Comparison of ENCODE assay signal across 8 mouse cellular contexts in the genomic region with DNA sequence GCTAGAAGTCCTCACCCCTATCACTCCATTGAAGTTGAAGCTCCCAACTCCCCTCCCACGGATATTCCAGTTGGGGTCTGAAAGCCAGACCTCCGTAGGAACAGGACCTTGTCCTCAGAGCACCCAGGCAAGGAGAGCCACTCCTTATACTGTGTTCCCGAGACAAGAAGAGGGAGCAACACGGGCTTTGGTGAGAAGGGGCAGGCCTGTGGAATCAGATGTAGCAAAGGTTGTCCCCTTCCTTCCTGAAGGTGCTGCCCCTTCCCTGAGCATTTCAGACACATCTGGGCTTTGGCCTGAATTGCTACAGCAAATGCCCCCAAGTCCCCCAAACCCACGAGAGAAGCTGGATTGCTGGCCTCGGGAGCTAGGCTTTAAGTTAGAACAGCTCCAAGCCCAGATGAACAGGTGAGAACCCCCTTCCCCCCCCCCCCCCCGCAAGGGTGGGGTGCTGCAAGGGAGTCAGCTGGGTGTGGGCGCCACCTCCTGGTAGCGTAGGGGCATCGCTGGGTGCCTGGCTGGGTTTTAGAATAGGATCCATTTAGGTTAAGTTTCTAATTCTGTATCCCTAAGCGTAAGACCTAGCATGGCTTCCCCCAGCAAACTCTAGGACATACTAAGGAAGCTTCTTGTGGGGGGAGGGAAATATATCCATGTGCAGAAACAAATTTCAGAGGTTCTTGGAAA. TPM values are rescaled to one million over a fixed set of nuclear protein-coding genes. Genes with fewer than 3 reads are reported as not detected.
A peak's percentile ranks its signal among the peaks of the same experiment; 100 is the strongest.
DNase-seq lines count a peak whose midpoint lies in the region; ATAC-seq and TF ChIP-seq lines count a peak whose summit lies in the region.
"Had no signal": no experiment of that assay in that cellular context is flagged by ENCODE, and none has a peak within 500 bp of the region (broad histone marks: within the 10 kb centered on the region; RNA-seq: fewer than 3 reads in every experiment).

No protein-coding gene starts in this region.

- TF ChIP-seq EP300 in liver, postnatal 0 days (IDR thresholded peaks at IDR 0.05; ENCODE audit: low read depth) = no peak

- no peak overlapping the region for H3K9ac ChIP-seq in heart, embryonic 15.5 days
- H3K9ac ChIP-seq in liver, postnatal 0 days (replicated peaks) = no peak overlapping the region

- no peak overlapping the region for H3K4me3 ChIP-seq in heart, embryonic 15.5 days
- H3K4me3 ChIP-seq in liver, postnatal 0 days (ENCODE audit: low read depth, low read length) = no peak overlapping the region

- H3K27ac ChIP-seq in heart, embryonic 15.5 days = no peak overlapping the region
- H3K27ac ChIP-seq in liver, postnatal 0 days (ENCODE audit: low read depth) = no peak overlapping the region

- no peaks in the 10 kb centered on the region for H3K9me3 ChIP-seq in heart, embryonic 15.5 days (replicated peaks)
- H3K9me3 ChIP-seq in liver, postnatal 0 days (ENCODE audit: low read length) = no peaks in the 10 kb centered on the region

- 30% methylated on average over 10 of the region's 11 CpGs for WGBS in heart, embryonic 15.5 days
- 27% methylated on average over 10 of the region's 11 CpGs for WGBS in liver, postnatal 0 days (ENCODE audit: insufficient replicate concordance)

- no peak overlapping the region for H3K4me2 ChIP-seq in heart, embryonic 15.5 days
- no peak overlapping the region for H3K4me2 ChIP-seq in liver, postnatal 0 days (ENCODE audit: low read depth, low read length)

- 0 out of 2 replicates have a peak, but pooled peaks have one; percentile 47 for ATAC-seq in heart, embryonic 15.5 days (replicated peaks; ENCODE audit: insufficient number of reproducible peaks, insufficient read depth, low FRiP score, low read depth)
- ATAC-seq in liver, postnatal 0 days = peak; percentile 54

- TF ChIP-seq CTCF in liver, postnatal 0 days (IDR thresholded peaks at IDR 0.05; ENCODE audit: low read depth) = peak; percentile 84

- H3K27me3 ChIP-seq in heart, embryonic 15.5 days = peaks cover 9% of the 10 kb centered on the region
- peaks cover 49% of the 10 kb centered on the region for H3K27me3 ChIP-seq in liver, postnatal 0 days (ENCODE audit: insufficient read depth, low read length)

- H3K4me1 ChIP-seq in heart, embryonic 15.5 days (replicated peaks) = no peaks in the 10 kb centered on the region
- 0 out of 2 replicates have a peak, but pooled peaks cover 3% of the 10 kb centered on the region for H3K4me1 ChIP-seq in liver, postnatal 0 days (ENCODE audit: insufficient read depth)

- no peaks in the 10 kb centered on the region for H3K36me3 ChIP-seq in heart, embryonic 15.5 days
- peaks cover 6% of the 10 kb centered on the region; the same call in 1 of the 2 replicates for H3K36me3 ChIP-seq in liver, postnatal 0 days (replicated peaks; ENCODE audit: insufficient read depth, low read length)

- DNase-seq in CD8-positive naive resting alpha-beta T cell, adult 2 months (ENCODE audit: low read depth in 2 of 2, low spot score in 2 of 2) = peak; percentile 66 to 82
- DNase-seq in Muller cell, postnatal 12 days (ENCODE audit: inconsistent ontology term) = peak; percentile 44
- DNase-seq in cerebellum, postnatal 36 days = peak; percentile 72 to 79
- DNase-seq in kidney, postnatal 36 days = peak; percentile 55 to 79
- DNase-seq in liver, postnatal 0 days = peak; percentile 78
- DNase-seq in right cerebral cortex, adult 2 months (ENCODE audit: low spot score in 2 of 2) = peak; percentile 72 to 84

RNA-seq across cellular contexts. Expression of gene Dcaf7, which starts 10.1 kb away (rescaled TPM):
- 35.0 and 48.7 TPM in 2 replicates for polyA plus RNA-seq in heart, embryonic 15.5 days (2015; fragmentation: Nextera tagmentation; extraction: Ambion mirVana)
- polyA plus RNA-seq in liver, postnatal 0 days (2015; fragmentation: Nextera tagmentation; extraction: Ambion mirVana) = 18.6 and 20.6 TPM in 2 replicates

RNA-seq across cellular contexts. Expression of gene Kcnh6, which starts 18.7 kb away (rescaled TPM):
- polyA plus RNA-seq in heart, embryonic 15.5 days (2015; fragmentation: Nextera tagmentation; extraction: Ambion mirVana) = 0.08 and 0.46 TPM in 2 replicates
- polyA plus RNA-seq in liver, postnatal 0 days (2015; fragmentation: Nextera tagmentation; extraction: Ambion mirVana) = 0.02 TPM in 1 of 2 replicates, not detected in the other

RNA-seq across cellular contexts. Expression of gene Ace3, which starts 32.1 kb away (rescaled TPM):
- not detected in 2 replicates for polyA plus RNA-seq in heart, embryonic 15.5 days (2015; fragmentation: Nextera tagmentation; extraction: Ambion mirVana)
- not detected in 2 replicates for polyA plus RNA-seq in liver, postnatal 0 days (2015; fragmentation: Nextera tagmentation; extraction: Ambion mirVana)
- polyA plus RNA-seq: large intestine, adult 2 months had no signal

RNA-seq across cellular contexts. Expression of gene Taco1, which starts 39.3 kb away (rescaled TPM):
- polyA plus RNA-seq in heart, embryonic 15.5 days (2015; fragmentation: Nextera tagmentation; extraction: Ambion mirVana) = 10.1 and 11.5 TPM in 2 replicates
- 5.5 and 5.6 TPM in 2 replicates for polyA plus RNA-seq in liver, postnatal 0 days (2015; fragmentation: Nextera tagmentation; extraction: Ambion mirVana)

RNA-seq across cellular contexts. Expression of gene Map3k3, which starts 57.8 kb away (rescaled TPM):
- polyA plus RNA-seq in heart, embryonic 15.5 days (2015; fragmentation: Nextera tagmentation; extraction: Ambion mirVana) = 19.2 and 24.9 TPM in 2 replicates
- polyA plus RNA-seq in liver, postnatal 0 days (2015; fragmentation: Nextera tagmentation; extraction: Ambion mirVana) = 4.6 and 4.7 TPM in 2 replicates
